Mouse (Mus musculus) hematopoietic stem cell, adult 5-6 weeks (primary cell): ENCODE measurements around the gene Cytip. TPM values are rescaled to one million over a fixed set of nuclear protein-coding genes. Genes with fewer than 3 reads are reported as not detected.

ENCODE experiments used
- ATAC-seq, 2 experiments: fragments of 125-278 bp in 1 of 2; replicated peaks in 1 of 2; 2 replicates each; pipeline ENCODE4 v1.8.0; 2016 to 2017; ENCODE audit warnings: inconsistent platforms in 2 of 2, mild to moderate bottlenecking in 2 of 2, moderate number of reproducible peaks in 2 of 2, low read depth in 1 of 2, moderate TSS enrichment in 1 of 2; ENCODE audit not compliant: low FRiP score in 2 of 2, poor library complexity in 2 of 2, severe bottlenecking in 2 of 2, insufficient read depth in 1 of 2, low TSS enrichment in 1 of 2
- total RNA-seq: library from RNA; stranded (forward); fragments of 172-1452, 232-1000 nt; gene quantifications from 2 replicates; pipeline ENCODE4 v1.2.3, GENCODE M21; 2017

Cytip gene
- total RNA-seq, 1 experiment from 2014 or later: 106 TPM

DNA sequence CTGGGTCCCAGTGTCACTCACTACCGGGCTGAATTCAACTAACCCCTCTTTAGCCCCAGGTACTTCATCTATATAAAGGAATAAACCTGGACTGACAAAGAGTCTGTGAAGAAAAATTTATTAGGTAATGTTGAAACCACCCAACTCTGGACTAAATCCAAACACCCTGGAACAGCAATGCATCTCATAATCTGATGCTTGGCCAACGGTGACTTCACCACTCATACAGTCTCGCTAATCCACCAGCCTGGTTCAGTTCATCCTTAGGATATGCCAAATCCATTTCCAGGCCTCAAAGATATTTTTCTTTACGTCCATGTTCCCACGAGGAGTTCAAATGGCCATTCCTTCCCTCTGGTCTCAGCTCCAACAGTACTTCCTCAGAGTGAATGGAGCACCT lies 48.8 kb downstream of the Cytip start:
- ATAC-seq: no peak

DNA sequence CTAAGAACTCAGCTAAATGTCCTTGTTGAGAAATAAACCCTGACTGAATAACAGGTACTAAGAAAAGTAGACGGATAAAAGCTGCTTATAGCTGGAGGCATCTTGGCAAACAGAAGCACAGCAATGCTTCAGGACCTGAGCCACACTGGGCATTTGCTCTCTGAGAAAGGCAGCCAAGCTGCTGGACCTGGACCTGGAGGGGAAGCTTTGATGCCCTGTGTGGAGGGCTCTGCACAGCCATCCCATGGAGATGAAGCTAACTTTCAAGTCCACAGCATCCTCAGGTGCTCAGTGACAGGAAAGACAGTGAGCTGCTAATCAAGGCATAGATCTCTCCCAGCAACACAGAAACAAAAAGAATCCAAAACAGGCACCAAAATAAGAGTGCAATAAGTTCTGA lies 54.8 kb downstream of the Cytip start:
- no peak for ATAC-seq

DNA sequence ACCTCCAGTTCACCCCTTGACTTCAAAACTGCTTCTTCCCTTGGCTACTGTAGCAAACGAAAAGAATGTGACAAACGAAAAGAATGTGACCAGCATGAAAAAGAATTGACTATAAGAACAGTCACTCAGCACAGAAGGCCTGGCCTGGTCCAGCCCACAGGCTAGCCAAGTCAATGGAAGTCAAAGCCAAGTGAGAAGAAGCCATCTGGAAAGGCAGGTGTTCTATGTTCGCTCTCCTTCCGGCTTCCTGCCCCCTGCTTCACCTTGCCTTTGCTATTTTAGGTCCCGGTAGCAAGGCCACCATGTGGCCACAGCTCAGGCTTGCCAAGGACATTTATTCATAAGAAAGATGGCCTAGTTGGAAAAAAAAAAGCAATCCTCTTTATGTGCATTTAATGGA lies 56.7 kb downstream of the Cytip start:
- ATAC-seq: no peak

- ATAC-seq: peak; percentile 93 to 95
Measured at GRCm38 (mm10) chr2:58137676-58138075, 57.7 kb downstream of the Cytip start.

GRCm38 (mm10) chr2:58136526-58136925 lies 58.8 kb downstream of the Cytip start:
- no peak for ATAC-seq

GRCm38 (mm10) chr2:58135061-58135463 lies 60.3 kb downstream of the Cytip start:
- ATAC-seq: peak; percentile 54 to 62

GRCm38 (mm10) chr2:58132597-58132996 lies 62.7 kb downstream of the Cytip start:
- ATAC-seq: no peak

- peak in 1 of 2 experiments; percentile 32; a peak in 2 of 4 replicates for ATAC-seq
Measured at GRCm38 (mm10) chr2:58129903-58130302, 65.4 kb downstream of the Cytip start.

- 0 out of 4 replicates have a peak, but pooled peaks have one; percentile 32 to 34 for ATAC-seq
Measured at GRCm38 (mm10) chr2:58111105-58111504, 84.2 kb downstream of the Cytip start.

- peak; percentile 73 to 82; a peak in 3 of 4 replicates for ATAC-seq
Measured at GRCm38 (mm10) chr2:58107887-58108286, 87.4 kb downstream of the Cytip start.

DNA sequence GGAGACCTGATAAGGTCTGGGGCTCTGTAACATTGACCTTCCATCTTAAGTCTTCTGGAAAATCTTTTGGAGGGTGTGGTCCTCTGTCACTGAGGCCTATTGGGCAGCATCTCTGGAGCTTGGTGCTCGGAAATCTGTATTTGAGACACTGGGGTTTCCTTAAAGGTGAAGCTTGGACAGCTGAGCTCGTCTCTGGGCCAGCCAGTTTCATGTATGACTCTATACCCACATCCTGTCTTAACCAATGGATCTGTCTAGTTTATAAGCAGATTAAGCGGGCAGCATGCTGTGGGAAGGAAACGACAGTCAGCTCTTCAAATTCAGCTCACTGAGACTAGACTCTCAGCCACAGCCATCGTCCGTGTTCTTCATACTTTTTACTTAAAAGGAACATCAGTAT lies 88.3 kb downstream of the Cytip start:
- ATAC-seq: 0 out of 4 replicates have a peak, but pooled peaks of 1 of the 2 experiments have one; percentile 15

DNA sequence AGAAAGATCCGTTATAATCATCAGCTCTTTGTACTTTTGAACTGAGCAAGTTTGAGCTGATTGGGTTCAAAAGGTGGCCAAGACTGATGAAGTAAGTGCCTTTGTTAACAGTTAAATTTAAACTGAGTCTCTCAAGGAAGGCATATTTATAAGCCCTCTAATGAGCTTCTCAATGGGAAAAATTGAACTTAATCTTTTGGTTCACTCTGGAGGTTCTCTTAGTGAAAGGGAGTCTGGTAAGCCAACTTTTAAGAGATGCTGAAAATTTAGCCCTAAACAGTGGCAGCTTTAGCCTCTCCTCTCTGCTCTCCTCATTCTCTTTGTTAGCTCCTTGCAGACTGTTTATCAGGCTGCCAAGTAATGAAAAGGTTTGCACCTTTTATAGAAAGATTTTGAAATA lies 100.5 kb downstream of the Cytip start:
- no peak for ATAC-seq

DNA sequence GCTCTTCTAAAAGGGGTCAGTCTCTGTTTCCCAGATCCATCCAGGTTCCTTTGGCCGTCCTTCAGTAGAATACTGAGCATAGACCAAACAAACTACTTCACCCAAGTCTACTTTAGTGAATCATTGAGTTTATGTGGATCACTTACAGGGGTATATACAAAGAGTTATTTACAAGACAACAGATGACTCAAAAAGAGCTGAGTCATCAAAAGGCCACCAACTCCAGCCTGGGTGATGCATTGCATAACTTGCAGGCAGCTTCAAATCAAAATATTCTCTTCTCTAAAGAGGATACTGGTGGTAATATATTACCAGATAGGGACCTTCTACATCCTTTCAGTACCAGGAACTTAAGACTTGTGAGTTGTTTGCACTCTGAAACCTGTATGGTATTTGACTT lies 108.9 kb downstream of the Cytip start:
- no peak for ATAC-seq

DNA sequence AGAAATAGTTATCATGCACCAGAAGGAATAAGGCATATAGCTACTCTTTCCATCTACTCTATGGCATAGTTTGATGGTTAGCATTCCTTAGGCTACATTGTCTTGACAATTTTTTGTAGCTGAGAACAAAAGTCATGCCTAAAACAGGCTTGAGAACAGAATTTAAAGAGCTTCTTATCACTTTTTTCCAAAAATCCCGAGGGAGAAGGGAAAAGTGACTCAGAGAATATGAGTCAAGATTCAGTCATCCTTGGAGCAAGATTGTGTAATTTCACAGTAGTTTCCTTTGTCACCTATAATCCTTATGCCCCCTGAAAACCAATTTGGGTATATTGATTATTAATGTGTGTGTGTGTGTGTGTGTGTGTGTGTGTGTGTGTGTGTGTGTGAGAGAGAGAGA lies 115.5 kb downstream of the Cytip start:
- ATAC-seq: no peak

Other genes starting within 250 kb of the Cytip start
- 3.6 and 4.2 TPM in 2 replicates for gene Galnt5, start 197.6 kb downstream of the Cytip start, total RNA-seq
- gene Ermn, start 142.7 kb downstream of the Cytip start, total RNA-seq: not detected in 2 replicates
- gene Acvr1c, start 162.4 kb upstream of the Cytip start, total RNA-seq: not detected in 2 replicates